Mouse (Mus musculus): ENCODE data around the gene Adh5. TPM values are rescaled to one million over a fixed set of nuclear protein-coding genes. Genes with fewer than 3 reads are reported as not detected.

Adh5 gene
- polyA plus RNA-seq, 1 experiment from 2014 or later = 280 TPM

GRCm38 (mm10) chr3:138430360-138430976 lies 12.4 kb upstream of the Adh5 start:
- no peaks in the 10 kb centered on the region for H3K9me3 ChIP-seq (replicated peaks)
- WGBS = 93% methylated on average over 6 of the region's 6 CpGs
- no peaks in the 10 kb centered on the region for H3K27me3 ChIP-seq (ENCODE audit: low read depth, poor library complexity, severe bottlenecking)
- no peak for DNase-seq (ENCODE audit: low spot score)
- no peaks in the 10 kb centered on the region for H3K36me3 ChIP-seq
- H3K4me1 ChIP-seq = no peaks in the 10 kb centered on the region
- H3K27ac ChIP-seq (replicated peaks) = no peak overlapping the region
- no peak overlapping the region for H3K4me3 ChIP-seq

GRCm38 (mm10) chr3:138431835-138432234 lies 11.1 kb upstream of the Adh5 start:
- no peaks in the 10 kb centered on the region for H3K36me3 ChIP-seq
- no peak overlapping the region for H3K4me3 ChIP-seq
- no peaks in the 10 kb centered on the region for H3K27me3 ChIP-seq (ENCODE audit: low read depth, poor library complexity, severe bottlenecking)
- no peak overlapping the region for H3K27ac ChIP-seq (replicated peaks)
- H3K9me3 ChIP-seq (replicated peaks) = no peaks in the 10 kb centered on the region; the same call in 1 of the 2 replicates
- no peak for DNase-seq (ENCODE audit: low spot score)
- 81% methylated on average over 2 of the region's 2 CpGs for WGBS
- H3K4me1 ChIP-seq = no peaks in the 10 kb centered on the region

GRCm38 (mm10) chr3:138438716-138439115 lies 4.2 kb upstream of the Adh5 start:
- 74% methylated on average over 3 of the region's 3 CpGs for WGBS
- DNase-seq (ENCODE audit: low spot score) = no peak
- no peak overlapping the region for H3K4me3 ChIP-seq
- H3K9me3 ChIP-seq (replicated peaks) = no peaks in the 10 kb centered on the region; the same call in 1 of the 2 replicates
- H3K27me3 ChIP-seq (ENCODE audit: low read depth, poor library complexity, severe bottlenecking) = no peaks in the 10 kb centered on the region
- H3K27ac ChIP-seq (replicated peaks) = no peak overlapping the region
- no peaks in the 10 kb centered on the region for H3K36me3 ChIP-seq
- H3K4me1 ChIP-seq = peaks cover 11% of the 10 kb centered on the region

- Histone ChIP-seq H3K9me3 (replicated peaks) (no peaks in the 10 kb centered on the region), H3K4me1 (peaks cover 30% of the 10 kb centered on the region), H3K27me3 (ENCODE audit: low read depth, poor library complexity, severe bottlenecking) (no peaks in the 10 kb centered on the region), H3K4me3 (peak overlapping the region; percentile 90), H3K36me3 (peaks cover 27% of the 10 kb centered on the region), H3K27ac (replicated peaks) (peak overlapping the region; percentile 95)
- 6% methylated on average over 9 of the region's 9 CpGs for WGBS
- DNase-seq (ENCODE audit: low spot score) = no peak
Measured at GRCm38 (mm10) chr3:138442203-138442602, 690 bp upstream of the Adh5 start.

- Histone ChIP-seq H3K4me1 (peaks cover 30% of the 10 kb centered on the region), H3K27ac (replicated peaks) (peak overlapping the region; percentile 95), H3K4me3 (peak overlapping the region; percentile 90), H3K9me3 (replicated peaks) (no peaks in the 10 kb centered on the region), H3K36me3 (peaks cover 39% of the 10 kb centered on the region), H3K27me3 (ENCODE audit: low read depth, poor library complexity, severe bottlenecking) (no peaks in the 10 kb centered on the region)
- no peak for DNase-seq (ENCODE audit: low spot score)
- WGBS = 7% methylated on average over 9 of the region's 9 CpGs
Measured at GRCm38 (mm10) chr3:138443465-138443771, 525 bp downstream of the Adh5 start.

- no peak for DNase-seq (ENCODE audit: low spot score)
- WGBS = 89% methylated on average over 12 of the region's 12 CpGs
- H3K27me3 ChIP-seq (ENCODE audit: low read depth, poor library complexity, severe bottlenecking) = no peaks in the 10 kb centered on the region
- H3K36me3 ChIP-seq = peaks cover 86% of the 10 kb centered on the region
- no peaks in the 10 kb centered on the region for H3K9me3 ChIP-seq (replicated peaks)
- no peak overlapping the region for H3K4me3 ChIP-seq
- peaks cover 21% of the 10 kb centered on the region for H3K4me1 ChIP-seq
- H3K27ac ChIP-seq (replicated peaks) = no peak overlapping the region
Measured at GRCm38 (mm10) chr3:138448077-138448860, 5.4 kb downstream of the Adh5 start.

GRCm38 (mm10) chr3:138452169-138452568 lies 9.3 kb downstream of the Adh5 start:
- no peak for DNase-seq (ENCODE audit: low spot score)
- H3K27me3 ChIP-seq (ENCODE audit: low read depth, poor library complexity, severe bottlenecking) = no peaks in the 10 kb centered on the region
- WGBS = 90% methylated on average over 10 of the region's 10 CpGs
- no peaks in the 10 kb centered on the region for H3K9me3 ChIP-seq (replicated peaks)
- H3K4me3 ChIP-seq = no peak overlapping the region
- no peak overlapping the region for H3K27ac ChIP-seq (replicated peaks)
- H3K4me1 ChIP-seq = no peaks in the 10 kb centered on the region
- H3K36me3 ChIP-seq = peaks cover 98% of the 10 kb centered on the region

GRCm38 (mm10) chr3:138454234-138454633 lies 11.3 kb downstream of the Adh5 start:
- peaks cover 99% of the 10 kb centered on the region for H3K36me3 ChIP-seq
- WGBS = 96% methylated on average over 1 of the region's 1 CpGs
- H3K4me3 ChIP-seq = no peak overlapping the region
- no peak overlapping the region for H3K27ac ChIP-seq (replicated peaks)
- H3K4me1 ChIP-seq = no peaks in the 10 kb centered on the region
- no peaks in the 10 kb centered on the region for H3K27me3 ChIP-seq (ENCODE audit: low read depth, poor library complexity, severe bottlenecking)
- H3K9me3 ChIP-seq (replicated peaks) = no peaks in the 10 kb centered on the region
- DNase-seq (ENCODE audit: low spot score) = no peak

GRCm38 (mm10) chr3:138454711-138455435 lies 12.0 kb downstream of the Adh5 start:
- no peaks in the 10 kb centered on the region for H3K27me3 ChIP-seq (ENCODE audit: low read depth, poor library complexity, severe bottlenecking)
- WGBS = 96% methylated on average over 13 of the region's 13 CpGs
- no peak for DNase-seq (ENCODE audit: low spot score)
- peaks cover 99% of the 10 kb centered on the region for H3K36me3 ChIP-seq
- H3K4me3 ChIP-seq = no peak overlapping the region
- H3K9me3 ChIP-seq (replicated peaks) = no peaks in the 10 kb centered on the region
- H3K4me1 ChIP-seq = no peaks in the 10 kb centered on the region
- H3K27ac ChIP-seq (replicated peaks) = no peak overlapping the region

GRCm38 (mm10) chr3:138458441-138458840 lies 15.5 kb downstream of the Adh5 start:
- Histone ChIP-seq H3K27ac (replicated peaks) (no peak overlapping the region), H3K4me1 (no peaks in the 10 kb centered on the region), H3K4me3 (no peak overlapping the region), H3K27me3 (ENCODE audit: low read depth, poor library complexity, severe bottlenecking) (no peaks in the 10 kb centered on the region), H3K9me3 (replicated peaks) (no peaks in the 10 kb centered on the region), H3K36me3 (peaks cover 97% of the 10 kb centered on the region)
- no peak for DNase-seq (ENCODE audit: low spot score)
- WGBS = 96% methylated on average over 3 of the region's 3 CpGs

- no peak for DNase-seq (ENCODE audit: low spot score)
- 90% methylated on average over 13 of the region's 13 CpGs for WGBS
- no peaks in the 10 kb centered on the region for H3K9me3 ChIP-seq (replicated peaks)
- H3K27me3 ChIP-seq (ENCODE audit: low read depth, poor library complexity, severe bottlenecking) = no peaks in the 10 kb centered on the region
- H3K36me3 ChIP-seq = peaks cover 95% of the 10 kb centered on the region
- H3K4me1 ChIP-seq = no peaks in the 10 kb centered on the region
- no peak overlapping the region for H3K27ac ChIP-seq (replicated peaks)
- no peak overlapping the region for H3K4me3 ChIP-seq
Measured at GRCm38 (mm10) chr3:138460260-138460659, 17.4 kb downstream of the Adh5 start.

- no peak overlapping the region for H3K4me3 ChIP-seq
- DNase-seq (ENCODE audit: low spot score) = no peak
- 90% methylated on average over 3 of the region's 3 CpGs for WGBS
- no peaks in the 10 kb centered on the region for H3K4me1 ChIP-seq
- no peaks in the 10 kb centered on the region for H3K9me3 ChIP-seq (replicated peaks)
- no peak overlapping the region for H3K27ac ChIP-seq (replicated peaks)
- no peaks in the 10 kb centered on the region for H3K27me3 ChIP-seq (ENCODE audit: low read depth, poor library complexity, severe bottlenecking)
- H3K36me3 ChIP-seq = peaks cover 93% of the 10 kb centered on the region
Measured at GRCm38 (mm10) chr3:138461832-138462231, 18.9 kb downstream of the Adh5 start.

GRCm38 (mm10) chr3:138463137-138463536 lies 20.2 kb downstream of the Adh5 start:
- no peaks in the 10 kb centered on the region for H3K9me3 ChIP-seq (replicated peaks)
- H3K4me1 ChIP-seq = no peaks in the 10 kb centered on the region
- peak; percentile 42 for DNase-seq (ENCODE audit: low spot score)
- H3K27me3 ChIP-seq (ENCODE audit: low read depth, poor library complexity, severe bottlenecking) = no peaks in the 10 kb centered on the region
- no peak overlapping the region for H3K4me3 ChIP-seq
- WGBS = 86% methylated on average over 2 of the region's 2 CpGs
- peaks cover 93% of the 10 kb centered on the region for H3K36me3 ChIP-seq
- H3K27ac ChIP-seq (replicated peaks) = no peak overlapping the region

Measured in midbrain, embryonic 10.5 days (tissue).